Mouse (Mus musculus) liver, postnatal 0 days (tissue): ENCODE results near the gene Il15. TPM values are rescaled to one million over a fixed set of nuclear protein-coding genes. Genes with fewer than 3 reads are reported as not detected.

ENCODE experiments used
- ATAC-seq: fragments of 200-750 bp; cut with Nextera tagmentation; 2 replicates; pipeline ENCODE4 v1.8.0; 2017; ENCODE audit warnings: mild to moderate bottlenecking, moderate library complexity
- DNase-seq: peaks from one replicate; pipeline ENCODE4 v3.0.0-alpha.2; 2016
- H3K27ac ChIP-seq: fragments of 300-500 bp; sonication (generic); 2 replicates; pipeline ENCODE4 v1.5.1; 2014; ENCODE audit warnings: antibody characterized with exemption, moderate library complexity, mild to moderate bottlenecking, low read depth
- H3K27me3 ChIP-seq: fragments of 300-500 bp; sonication (generic); 2 replicates; pipeline ENCODE4 v1.6.1; 2014; ENCODE audit warnings: low read length, control low read depth, mixed read lengths; ENCODE audit not compliant: insufficient read depth
- H3K36me3 ChIP-seq: fragments of 300-500 bp; sonication (generic); replicated peaks from 2 replicates; pipeline ENCODE4 v1.6.1; 2014; ENCODE audit warnings: mild to moderate bottlenecking, control low read depth, low read length, moderate library complexity, mixed read lengths; ENCODE audit not compliant: insufficient read depth
- H3K4me1 ChIP-seq: fragments of 300-500 bp; sonication (generic); 2 replicates; pipeline ENCODE4 v1.6.1; 2014; ENCODE audit warnings: antibody characterized with exemption, mild to moderate bottlenecking, control low read depth; ENCODE audit not compliant: insufficient read depth
- H3K4me2 ChIP-seq: fragments of 300-500 bp; sonication (generic); 2 replicates; pipeline ENCODE4 v1.6.1; 2014; ENCODE audit warnings: low read depth, mild to moderate bottlenecking, low read length, moderate library complexity, mixed read lengths
- H3K4me3 ChIP-seq: fragments of 300-500 bp; sonication (generic); 2 replicates; pipeline ENCODE4 v1.5.1; 2014; ENCODE audit warnings: low read depth, low read length
- H3K9ac ChIP-seq: fragments of 300-500 bp; sonication (generic); replicated peaks from 2 replicates; pipeline ENCODE4 v1.6.1; 2014; ENCODE audit warnings: mild to moderate bottlenecking, moderate library complexity
- H3K9me3 ChIP-seq: fragments of 300-500 bp; sonication (generic); 2 replicates; pipeline ENCODE4 v1.6.1; 2016; ENCODE audit warnings: mild to moderate bottlenecking, control low read depth, low read length, mixed read lengths
- CTCF ChIP-seq: sonication (generic); IDR thresholded peaks from 2 replicates; pipeline ENCODE4 v1.5.1; 2016; ENCODE audit warnings: antibody characterized with exemption, low read depth
- EP300 ChIP-seq: IDR thresholded peaks from 2 replicates; pipeline ENCODE4 v1.6.1; 2016; ENCODE audit warnings: antibody characterized with exemption, low read depth, mild to moderate bottlenecking
- WGBS: fragments of 180-500 bp; shearing (Covaris S2); extraction: QIAGEN DNeasy Blood & Tissue Kit; methylation state at CpG from one replicate; pipeline ENCODE4 v1.1.7; 2014; ENCODE audit not compliant: insufficient replicate concordance; 5-methylcytosine and 5-hydroxymethylcytosine counted together
- polyA plus RNA-seq: library from polyadenylated mRNA; unstranded; fragments of >200 nt; fragmentation: Nextera tagmentation; extraction: Ambion mirVana; gene quantifications from 2 replicates; pipeline ENCODE4 v1.2.1, GENCODE M21; 2015

Il15 gene
- polyA plus RNA-seq, 1 experiment from 2014 or later, result 7.3 TPM

DNA sequence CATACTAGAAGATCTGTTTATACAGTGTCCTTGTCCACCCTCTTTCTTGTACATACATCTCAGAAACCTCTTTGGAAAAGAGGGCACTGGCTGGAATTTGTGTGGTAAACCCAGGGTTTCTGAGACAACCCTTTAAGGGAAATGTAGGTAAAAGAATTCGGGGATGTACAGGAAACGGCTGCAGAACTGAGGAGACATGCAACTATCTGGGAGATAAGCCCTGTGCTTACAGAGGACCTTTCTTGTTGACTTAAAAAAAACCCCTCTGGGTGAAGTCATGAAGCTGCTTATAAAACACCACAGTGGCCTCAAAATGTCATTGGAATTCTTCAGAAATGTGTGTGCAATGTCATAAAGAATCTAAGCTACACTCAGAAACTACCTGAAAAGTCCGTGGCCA lies 85.6 kb downstream of the Il15 start:
- Histone ChIP-seq H3K27ac (no peak overlapping the region), H3K27me3 (no peaks in the 10 kb centered on the region), H3K36me3 (no peaks in the 10 kb centered on the region), H3K4me2 (no peak overlapping the region), H3K4me3 (no peak overlapping the region), H3K9me3 (no peaks in the 10 kb centered on the region), H3K9ac (no peak overlapping the region), H3K4me1 (no peaks in the 10 kb centered on the region)
- WGBS, result 51% methylated on average over 3 of the region's 3 CpGs
- DNase-seq, result no peak
- TF ChIP-seq CTCF (no peak), EP300 (no peak)
- no peak for ATAC-seq

DNA sequence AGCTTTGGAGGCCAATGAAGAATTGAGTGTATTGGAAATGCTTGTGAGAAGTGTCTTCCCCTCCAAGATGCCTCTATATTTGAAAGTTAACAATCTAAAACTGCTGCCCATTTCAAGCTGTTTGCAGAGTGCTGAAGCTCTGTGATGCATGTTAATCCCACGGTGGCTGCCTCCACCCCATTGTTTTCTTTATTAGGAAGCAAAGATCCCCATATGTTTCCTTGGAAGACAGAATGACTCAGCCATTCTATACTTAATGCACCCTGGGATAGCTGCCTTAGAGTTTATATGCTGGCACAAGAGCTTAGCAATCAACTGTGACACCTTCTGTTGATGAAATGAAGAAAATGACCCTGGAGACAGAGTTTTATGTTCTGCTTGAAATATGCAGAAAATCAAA lies 96.6 kb downstream of the Il15 start:
- ATAC-seq, result no peak
- H3K4me2 ChIP-seq, result no peak overlapping the region
- no peak for TF ChIP-seq EP300
- TF ChIP-seq CTCF, result no peak
- DNase-seq, result no peak
- H3K36me3 ChIP-seq, result no peaks in the 10 kb centered on the region
- no peaks in the 10 kb centered on the region for H3K27me3 ChIP-seq
- no peaks in the 10 kb centered on the region for H3K9me3 ChIP-seq
- no peak overlapping the region for H3K4me3 ChIP-seq
- H3K27ac ChIP-seq, result no peak overlapping the region
- 22% methylated on average over 1 of the region's 1 CpGs for WGBS
- no peak overlapping the region for H3K9ac ChIP-seq
- no peaks in the 10 kb centered on the region for H3K4me1 ChIP-seq

DNA sequence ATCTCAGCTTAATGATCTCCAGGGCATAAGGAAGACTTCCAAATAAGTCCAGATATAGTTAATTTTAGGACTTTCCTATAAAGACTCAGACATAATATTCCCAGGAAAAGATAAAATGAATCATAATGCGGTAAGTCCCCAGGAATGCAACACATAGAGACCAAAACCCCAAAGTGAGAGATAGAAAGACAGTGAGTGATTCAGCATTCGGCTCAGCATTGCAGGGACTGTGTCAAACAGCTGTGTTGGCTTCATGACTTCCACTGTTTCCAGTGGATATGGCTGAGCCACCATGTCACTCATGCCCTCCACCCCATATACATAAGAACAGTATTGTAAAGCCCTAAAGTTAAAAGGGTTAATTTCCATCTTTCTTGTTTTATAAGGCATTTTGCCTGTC lies 106.8 kb downstream of the Il15 start:
- Histone ChIP-seq H3K4me3 (no peak overlapping the region), H3K27me3 (no peaks in the 10 kb centered on the region), H3K4me2 (no peak overlapping the region), H3K4me1 (no peaks in the 10 kb centered on the region), H3K27ac (no peak overlapping the region), H3K36me3 (no peaks in the 10 kb centered on the region), H3K9ac (no peak overlapping the region), H3K9me3 (no peaks in the 10 kb centered on the region)
- no peak for TF ChIP-seq CTCF
- no peak for TF ChIP-seq EP300
- no peak for DNase-seq
- no peak for ATAC-seq
- WGBS, result 70% methylated on average over 2 of the region's 2 CpGs

DNA sequence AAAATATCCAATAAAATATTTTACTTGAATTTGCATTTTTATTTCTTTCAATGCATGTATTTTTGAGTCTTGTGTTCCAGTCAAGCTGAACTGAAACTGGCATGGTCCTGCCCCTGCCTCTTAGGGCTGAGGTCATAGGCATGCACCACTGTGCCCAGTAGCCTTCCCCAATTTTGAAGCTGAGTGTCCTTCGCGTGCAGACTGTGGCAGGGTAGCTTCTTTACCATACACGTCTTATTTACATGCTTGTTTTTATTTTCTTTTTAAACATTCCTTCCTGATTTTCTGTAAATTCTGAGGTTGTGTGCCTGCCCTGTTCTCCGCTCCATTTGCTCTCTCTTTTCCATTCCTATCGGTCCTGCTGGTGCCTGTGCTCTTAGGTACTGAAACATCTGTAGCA lies 111.4 kb downstream of the Il15 start:
- H3K4me1 ChIP-seq, result no peaks in the 10 kb centered on the region
- H3K9ac ChIP-seq, result no peak overlapping the region
- H3K27me3 ChIP-seq, result no peaks in the 10 kb centered on the region
- no peak overlapping the region for H3K4me3 ChIP-seq
- 78% methylated on average over 5 of the region's 5 CpGs for WGBS
- no peaks in the 10 kb centered on the region for H3K9me3 ChIP-seq
- H3K4me2 ChIP-seq, result no peak overlapping the region
- no peaks in the 10 kb centered on the region for H3K36me3 ChIP-seq
- DNase-seq, result no peak
- H3K27ac ChIP-seq, result no peak overlapping the region
- TF ChIP-seq CTCF, result no peak
- no peak for TF ChIP-seq EP300
- no peak for ATAC-seq

DNA sequence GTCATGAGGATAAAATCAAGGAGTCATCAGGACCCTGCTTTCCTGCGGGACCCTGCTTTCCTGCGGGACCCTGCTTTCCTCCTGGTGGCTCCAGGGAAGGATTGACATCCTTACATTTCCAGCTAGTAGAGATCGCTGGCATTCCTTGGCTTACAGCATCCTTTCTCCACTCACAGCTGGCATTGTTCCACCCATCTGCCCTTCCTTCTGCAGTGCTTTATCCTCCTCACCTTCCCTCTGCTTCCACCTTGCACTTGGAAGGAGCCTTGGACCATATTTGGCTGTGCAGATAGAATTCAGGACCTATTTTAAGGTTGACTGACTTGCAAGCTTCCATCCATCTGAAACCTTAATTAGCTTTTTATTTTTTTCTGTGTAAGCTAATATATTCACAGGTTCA lies 117.2 kb downstream of the Il15 start:
- no peaks in the 10 kb centered on the region for H3K36me3 ChIP-seq
- no peaks in the 10 kb centered on the region for H3K4me1 ChIP-seq
- H3K9ac ChIP-seq, result no peak overlapping the region
- 80% methylated on average over 3 of the region's 3 CpGs for whole genome bisulfite sequencing
- no peak overlapping the region for H3K27ac ChIP-seq
- no peak for DNase-seq
- H3K4me2 ChIP-seq, result no peak overlapping the region
- no peaks in the 10 kb centered on the region for H3K9me3 ChIP-seq
- TF ChIP-seq EP300 (no peak), CTCF (no peak)
- ATAC-seq, result no peak
- H3K27me3 ChIP-seq, result no peaks in the 10 kb centered on the region
- H3K4me3 ChIP-seq, result no peak overlapping the region

DNA sequence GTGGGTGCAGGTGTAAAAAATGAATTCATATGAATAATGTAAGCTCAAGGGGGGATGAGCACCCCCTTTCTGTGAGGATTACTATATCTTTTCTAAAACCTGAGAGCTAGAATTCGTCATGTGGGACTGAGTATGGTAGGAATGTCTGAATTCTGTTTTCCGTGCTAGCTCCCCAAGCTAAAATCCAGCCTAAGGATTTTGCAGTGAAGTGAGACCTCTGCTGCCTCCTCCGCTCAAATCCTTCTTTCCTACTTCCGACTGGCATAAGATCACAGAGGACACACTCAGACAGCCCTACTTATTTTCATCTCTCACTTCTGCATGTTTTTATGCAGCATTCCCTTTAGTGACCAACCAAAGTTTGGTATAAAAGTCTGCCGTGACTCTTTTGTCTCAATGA lies 121.0 kb downstream of the Il15 start:
- no peaks in the 10 kb centered on the region for H3K4me1 ChIP-seq
- H3K27ac ChIP-seq, result no peak overlapping the region
- TF ChIP-seq CTCF (no peak), EP300 (no peak)
- H3K36me3 ChIP-seq, result no peaks in the 10 kb centered on the region
- H3K9ac ChIP-seq, result no peak overlapping the region
- DNase-seq, result no peak
- H3K4me3 ChIP-seq, result no peak overlapping the region
- 70% methylated on average over 5 of the region's 5 CpGs for WGBS
- no peaks in the 10 kb centered on the region for H3K27me3 ChIP-seq
- H3K4me2 ChIP-seq, result no peak overlapping the region
- no peak for ATAC-seq
- H3K9me3 ChIP-seq, result no peaks in the 10 kb centered on the region
